ENCODE assay signal across 21 mouse cellular contexts in the genomic region with DNA sequence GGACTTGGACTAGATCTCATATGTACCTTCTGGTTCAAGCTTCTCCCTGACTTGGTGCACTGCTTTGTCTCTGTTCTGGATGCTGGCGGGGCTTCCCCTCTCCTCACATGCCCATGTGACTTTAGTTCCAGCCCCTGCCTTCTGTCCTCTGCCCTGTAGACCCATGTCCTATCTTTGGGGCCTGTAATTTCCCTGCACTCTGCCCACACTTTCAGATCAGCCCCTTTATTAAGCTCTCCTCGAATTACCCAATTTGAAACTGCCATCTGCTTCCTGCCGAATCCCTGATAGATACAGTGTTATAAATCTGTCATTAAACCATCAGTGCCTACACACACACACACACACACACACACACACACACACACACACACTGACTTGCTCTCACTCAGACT. TPM values are rescaled to one million over a fixed set of nuclear protein-coding genes. Genes with fewer than 3 reads are reported as not detected.
DNase-seq lines count a peak whose midpoint lies in the region; TF ChIP-seq lines count a peak whose summit lies in the region.
"Had no signal": no experiment of that assay in that cellular context is flagged by ENCODE, and none has a peak within 500 bp of the region (broad histone marks: within the 10 kb centered on the region; RNA-seq: fewer than 3 reads in every experiment).

No protein-coding gene starts in this region.

- no peak for TF ChIP-seq CTCF in layer of hippocampus, adult 2 months (conservative IDR thresholded peaks at IDR 0.05)
- TF ChIP-seq CTCF in cerebellum, adult 2 months (IDR thresholded peaks at IDR 0.05; ENCODE audit: borderline replicate concordance, insufficient read depth, low read depth, low read length), result no peak

- intact Hi-C loops in gastrocnemius, postnatal 14 days (cut with DNase I; ENCODE audit: low total_unique reads), result no loop called here

- H3K27ac ChIP-seq in layer of hippocampus, adult 2 months, result peak overlapping the region; percentile 72
- no peak overlapping the region for H3K27ac ChIP-seq in cerebellum, adult 2 months (ENCODE audit: insufficient read depth, low read length)
- H3K27ac ChIP-seq: kidney, postnatal 0 days; left cerebral cortex, adult 2 months; limb, embryonic 12.5 days; macrophage; stomach, postnatal 0 days had no signal

- DNase-seq in layer of hippocampus, adult 11-12 months (ENCODE audit: low spot score), result peak; percentile 43
- no peak for DNase-seq in layer of hippocampus, adult 9-10 months (ENCODE audit: low spot score)
- DNase-seq in 416B (ENCODE audit: low read depth) (peak; percentile 12), A20 (ENCODE audit: low read depth, low spot score) (peak; percentile 41)
- DNase-seq in layer of hippocampus, adult 2 months (ENCODE audit: low spot score in 2 of 2), result peak; percentile 52 to 63
- no peak for DNase-seq in gastrocnemius, postnatal 14 days
- no peak for DNase-seq in cerebellum, adult 2 months
- DNase-seq: cerebellum, adult 11 months; gastrocnemius, postnatal 36 days; heart, postnatal 4 days; lung, embryonic 14.5 days; thymus, postnatal 36 days had no signal

- H3K4me1 ChIP-seq in cerebellum, adult 2 months (ENCODE audit: control insufficient read depth, insufficient read depth, low read length), result no peaks in the 10 kb centered on the region

- WGBS in cerebellum, adult 2 months, result 60% methylated on average over 3 of the region's 3 CpGs

- TF ChIP-seq POLR2A in cerebellum, adult 2 months (IDR thresholded peaks at IDR 0.05; ENCODE audit: borderline replicate concordance, insufficient read depth, low read length), result no peak

- H3K4me3 ChIP-seq in layer of hippocampus, adult 2 months, result no peak overlapping the region
- no peak overlapping the region for H3K4me3 ChIP-seq in cerebellum, adult 2 months (replicated peaks; ENCODE audit: insufficient read depth, low read depth, low read length)
- H3K4me3 ChIP-seq: heart, embryonic 12.5 days; left cerebral cortex, adult 2 months; limb, embryonic 12.5 days had no signal

- H3K27me3 ChIP-seq in cerebellum, adult 2 months (ENCODE audit: control insufficient read depth, insufficient read depth, low read length), result no peaks in the 10 kb centered on the region
- H3K27me3 ChIP-seq: heart, embryonic 12.5 days; limb, embryonic 12.5 days had no signal

RNA-seq across cellular contexts. Expression of gene Ssrp1, which starts 22.4 kb away (rescaled TPM):
- total RNA-seq in layer of hippocampus, adult 2 months (2021), result 100 to 1,000 TPM; 125 to 132 TPM
- total RNA-seq in gastrocnemius, postnatal 14 days (2021), result 10 to 100 TPM; 34.0 to 44.2 TPM
- polyA plus RNA-seq in cerebellum, adult 2 months (2012; rRNA removed), result 117 TPM in 2 replicates

RNA-seq across cellular contexts. Expression of gene P2rx3, which starts 22.7 kb away (rescaled TPM):
- 1 to 10 TPM; 2.3 to 2.4 TPM for total RNA-seq in layer of hippocampus, adult 2 months (2021)
- under 1 TPM; 0.89 to 0.92 TPM for total RNA-seq in gastrocnemius, postnatal 14 days (2021)
- 1.6 TPM in 2 replicates for polyA plus RNA-seq in cerebellum, adult 2 months (2012; rRNA removed)
- polyA plus RNA-seq: macrophage had no signal

RNA-seq across cellular contexts. Expression of gene Prg3, which starts 26.6 kb away (rescaled TPM):
- not detected for total RNA-seq in layer of hippocampus, adult 2 months (2021)
- not detected for total RNA-seq in gastrocnemius, postnatal 14 days (2021)
- polyA plus RNA-seq in cerebellum, adult 2 months (2012; rRNA removed), result not detected in 2 replicates
- total RNA-seq: gastrocnemius, postnatal 36 days; heart, postnatal 4 days; left cerebral cortex, adult 2 months had no signal
- polyA plus RNA-seq: embryonic facial prominence, embryonic 14.5 days; frontal cortex, adult 2 months; inflammation-experienced regulatory T-cells, adult 6 months; kidney, postnatal 0 days; limb, embryonic 12.5 days; lung, embryonic 14.5 days; macrophage; stomach, postnatal 0 days had no signal

RNA-seq across cellular contexts. Expression of gene Tnks1bp1, which starts 33.2 kb away (rescaled TPM):
- 100 to 1,000 TPM; 166 to 182 TPM for total RNA-seq in layer of hippocampus, adult 2 months (2021)
- 10 to 100 TPM; 47.3 to 48.5 TPM for total RNA-seq in gastrocnemius, postnatal 14 days (2021)
- polyA plus RNA-seq in cerebellum, adult 2 months (2012; rRNA removed), result 38.4 and 39.6 TPM in 2 replicates

RNA-seq across cellular contexts. Expression of gene Prg2, which starts 34.3 kb away (rescaled TPM):
- not detected for total RNA-seq in layer of hippocampus, adult 2 months (2021)
- total RNA-seq in gastrocnemius, postnatal 14 days (2021), result under 1 TPM in 1 of 2 experiments, not detected in 1; 0.29 TPM
- 0.14 and 0.23 TPM in 2 replicates for polyA plus RNA-seq in cerebellum, adult 2 months (2012; rRNA removed)
- total RNA-seq: gastrocnemius, postnatal 36 days; heart, postnatal 4 days; left cerebral cortex, adult 2 months had no signal
- polyA plus RNA-seq: embryonic facial prominence, embryonic 14.5 days; frontal cortex, adult 2 months; kidney, postnatal 0 days; lung, embryonic 14.5 days had no signal

Comparison
In these comparisons a context has a peak if more than half of its experiments do, and no peak if none do; other contexts are left out.
1. DNase-seq: peak in layer of hippocampus, adult 11-12 months (single experiment), 416B (single experiment), A20 (single experiment) and layer of hippocampus, adult 2 months (2 of 2); none in layer of hippocampus, adult 9-10 months (single experiment), gastrocnemius, postnatal 14 days (single experiment) and cerebellum, adult 2 months (0 of 2).